Mouse (Mus musculus) testis, adult 2 months (tissue): ENCODE measurements around the gene Tmem259.

Experiments
- CTCF ChIP-seq: fragments of 200-500 bp; IDR thresholded peaks from 2 replicates; pipeline ENCODE4 v1.5.1; 2012; ENCODE audit warnings: low read depth, mild to moderate bottlenecking, inconsistent platforms, low read length, moderate library complexity; ENCODE audit not compliant: control insufficient read depth, insufficient read depth, insufficient replicate concordance
- POLR2A ChIP-seq: fragments of 200-500 bp; IDR thresholded peaks from 2 replicates; pipeline ENCODE4 v1.6.1; 2012; ENCODE audit warnings: low read depth, mild to moderate bottlenecking, inconsistent platforms, low read length, moderate library complexity; ENCODE audit not compliant: control insufficient read depth

- TF ChIP-seq POLR2A (no peak), CTCF (no peak)
Observed at GRCm38 (mm10) chr10:80020191-80020590, 36.1 kb upstream of the Tmem259 start.
